Mouse (Mus musculus) stomach, embryonic 16.5 days (tissue): ENCODE measurements at regions not wholly inside any gene's neighbourhood (a gene's known extent, or its start where the extent isn't known, plus 50 kb on each side); places are given as distances from the start of the nearest gene placed in this dataset.

Source experiments
- ATAC-seq: fragments of 200-750 bp; cut with Nextera tagmentation; 2 replicates; pipeline ENCODE4 v1.8.0; 2017; ENCODE audit warnings: moderate number of reproducible peaks, moderate TSS enrichment; ENCODE audit not compliant: insufficient read depth, low FRiP score
- H3K27ac ChIP-seq: fragments of 300-500 bp; sonication (generic); 2 replicates; pipeline ENCODE4 v1.5.1; 2014; ENCODE audit warnings: low read length
- H3K27me3 ChIP-seq: fragments of 300-500 bp; sonication (generic); 2 replicates; pipeline ENCODE4 v1.6.1; 2014; ENCODE audit warnings: low read length, control low read depth, mixed read lengths; ENCODE audit not compliant: control insufficient read depth, insufficient read depth
- H3K36me3 ChIP-seq: fragments of 300-500 bp; sonication (generic); 2 replicates; pipeline ENCODE4 v1.6.1; 2014; ENCODE audit warnings: low read length; ENCODE audit not compliant: control insufficient read depth, insufficient read depth
- H3K4me1 ChIP-seq: fragments of 300-500 bp; sonication (generic); 2 replicates; pipeline ENCODE4 v1.6.1; 2014; ENCODE audit warnings: low read length, control low read depth, mixed read lengths; ENCODE audit not compliant: control insufficient read depth, insufficient read depth
- H3K4me2 ChIP-seq: fragments of 300-500 bp; sonication (generic); 2 replicates; pipeline ENCODE4 v1.6.1; 2014; ENCODE audit warnings: low read depth, low read length, mixed read lengths
- H3K4me3 ChIP-seq: fragments of 300-500 bp; sonication (generic); replicated peaks from 2 replicates; pipeline ENCODE4 v1.5.1; 2014; ENCODE audit warnings: mild to moderate bottlenecking, low read length
- H3K9ac ChIP-seq: fragments of 300-500 bp; sonication (generic); 2 replicates; pipeline ENCODE4 v1.6.1; 2014; ENCODE audit warnings: low read length
- H3K9me3 ChIP-seq: fragments of 300-500 bp; sonication (generic); replicated peaks from 2 replicates; pipeline ENCODE4 v1.6.1; 2016; ENCODE audit warnings: low read length, control low read depth; ENCODE audit not compliant: control insufficient read depth
- WGBS: fragments of 180-500 bp; shearing (Covaris S2); extraction: QIAGEN DNeasy Blood & Tissue Kit; methylation state at CpG from one replicate; pipeline ENCODE4 v1.1.7; 2014; 5-methylcytosine and 5-hydroxymethylcytosine counted together

DNA sequence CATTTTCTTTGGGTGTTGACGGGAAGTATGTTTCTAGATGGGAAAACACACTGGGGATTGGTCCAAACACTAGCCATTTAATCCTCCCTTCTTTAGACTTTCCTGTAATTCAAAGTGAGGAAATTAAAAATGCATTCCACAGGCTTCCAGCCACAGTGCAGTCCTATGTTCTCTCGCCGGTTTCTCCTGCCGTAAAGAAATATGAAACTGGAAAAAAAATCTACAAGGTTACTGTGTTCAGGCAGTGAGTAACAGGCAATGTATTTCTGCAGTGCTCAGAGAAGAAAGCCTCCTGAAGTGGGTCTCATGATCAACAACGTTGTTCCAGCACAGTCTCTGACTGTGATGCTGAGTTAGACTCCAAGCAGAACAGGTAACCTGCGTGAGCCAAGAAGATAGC lies 763.0 kb upstream of the Lrrc6 start:
- whole genome bisulfite sequencing = 60% methylated on average over 6 of the region's 6 CpGs
- no peak for ATAC-seq
- Histone ChIP-seq H3K9me3 (no peaks in the 10 kb centered on the region), H3K27me3 (no peaks in the 10 kb centered on the region), H3K9ac (no peak overlapping the region), H3K27ac (no peak overlapping the region), H3K4me3 (no peak overlapping the region), H3K4me1 (no peaks in the 10 kb centered on the region), H3K36me3 (no peaks in the 10 kb centered on the region), H3K4me2 (no peak overlapping the region)

DNA sequence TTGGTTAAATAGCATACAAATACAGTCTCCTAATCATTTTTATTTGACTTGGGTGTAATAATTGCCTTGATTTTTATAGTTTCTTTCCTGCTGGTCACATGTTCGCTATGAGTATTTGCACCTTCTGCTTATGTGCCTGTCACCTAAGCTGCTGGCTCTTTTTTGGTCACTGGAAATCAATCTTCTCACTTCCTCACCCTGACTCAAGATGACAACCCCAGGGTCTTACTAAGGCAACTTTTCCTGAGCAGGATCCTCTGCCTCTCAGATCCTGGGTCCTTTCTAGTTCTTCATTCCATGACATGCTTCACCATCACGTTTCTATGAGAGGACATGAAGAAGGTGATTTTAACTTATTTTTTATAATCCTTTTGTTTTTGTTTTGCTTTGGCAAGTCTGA lies 762.6 kb upstream of the Lrrc6 start:
- Histone ChIP-seq H3K9me3 (no peaks in the 10 kb centered on the region), H3K4me1 (no peaks in the 10 kb centered on the region), H3K36me3 (no peaks in the 10 kb centered on the region), H3K9ac (no peak overlapping the region), H3K27me3 (no peaks in the 10 kb centered on the region), H3K4me2 (no peak overlapping the region), H3K4me3 (no peak overlapping the region), H3K27ac (no peak overlapping the region)
- WGBS = 64% methylated on average over 2 of the region's 2 CpGs
- no peak for ATAC-seq

- ATAC-seq = no peak
- no peak overlapping the region for H3K27ac ChIP-seq
- H3K4me1 ChIP-seq = no peaks in the 10 kb centered on the region
- no peak overlapping the region for H3K9ac ChIP-seq
- 90% methylated on average over 2 of the region's 2 CpGs for WGBS
- H3K27me3 ChIP-seq = no peaks in the 10 kb centered on the region
- H3K4me2 ChIP-seq = no peak overlapping the region
- H3K9me3 ChIP-seq = no peaks in the 10 kb centered on the region
- H3K36me3 ChIP-seq = no peaks in the 10 kb centered on the region
- H3K4me3 ChIP-seq = no peak overlapping the region
Measured at GRCm38 (mm10) chr15:67262269-67262668, 761.6 kb upstream of the Lrrc6 start.

DNA sequence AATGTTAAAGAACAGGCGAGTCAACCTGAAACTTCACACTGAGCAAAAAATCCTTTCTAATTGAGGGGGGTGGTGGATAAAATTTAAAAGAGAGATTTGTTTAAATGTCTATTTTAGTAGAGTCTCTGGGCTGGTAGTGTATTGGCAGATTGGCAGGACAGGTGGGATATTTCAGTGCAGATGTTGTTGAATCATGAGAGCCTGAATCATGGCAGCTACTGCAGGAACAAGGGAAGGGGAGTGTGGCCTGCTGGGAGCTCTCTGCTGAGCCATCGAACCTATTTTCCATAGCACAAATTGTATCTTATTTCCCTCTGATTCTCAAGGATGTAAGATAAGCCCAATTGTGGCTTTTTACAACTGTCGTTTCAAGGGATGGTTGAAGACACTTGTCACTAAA lies 760.0 kb upstream of the Lrrc6 start:
- no peaks in the 10 kb centered on the region for H3K4me1 ChIP-seq
- no peak overlapping the region for H3K27ac ChIP-seq
- ATAC-seq = no peak
- H3K4me3 ChIP-seq = no peak overlapping the region
- no peaks in the 10 kb centered on the region for H3K9me3 ChIP-seq
- H3K9ac ChIP-seq = no peak overlapping the region
- no peaks in the 10 kb centered on the region for H3K36me3 ChIP-seq
- no peaks in the 10 kb centered on the region for H3K27me3 ChIP-seq
- WGBS = 78% methylated on average over 3 of the region's 3 CpGs
- no peak overlapping the region for H3K4me2 ChIP-seq

DNA sequence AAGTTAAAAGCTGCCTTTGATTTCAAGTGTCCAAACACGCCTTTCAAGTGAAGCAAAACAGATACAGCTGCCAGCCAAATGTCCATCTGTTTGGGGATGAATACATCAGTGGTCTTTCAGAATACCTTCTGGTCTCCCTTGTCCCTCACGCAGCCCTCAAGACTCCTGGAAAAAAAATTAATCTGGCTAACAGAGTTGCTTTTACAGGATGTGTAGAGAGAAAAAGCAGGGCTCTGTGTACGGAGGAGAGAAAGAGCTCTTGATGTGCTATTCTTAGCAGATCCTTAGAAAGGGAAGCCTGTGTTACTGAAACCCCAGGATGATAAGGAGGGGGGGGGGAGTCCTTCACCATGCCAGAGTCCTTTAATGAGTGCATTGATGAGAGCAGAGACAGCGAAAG lies 748.4 kb upstream of the Lrrc6 start:
- H3K27ac ChIP-seq = no peak overlapping the region
- 0 out of 2 replicates have a peak, but pooled peaks cover 3% of the 10 kb centered on the region for H3K4me1 ChIP-seq
- H3K4me2 ChIP-seq = no peak overlapping the region
- ATAC-seq = no peak
- H3K27me3 ChIP-seq = no peaks in the 10 kb centered on the region
- no peaks in the 10 kb centered on the region for H3K9me3 ChIP-seq
- H3K9ac ChIP-seq = no peak overlapping the region
- H3K36me3 ChIP-seq = no peaks in the 10 kb centered on the region
- H3K4me3 ChIP-seq = no peak overlapping the region
- WGBS = 40% methylated on average over 4 of the region's 4 CpGs

- H3K4me2 ChIP-seq = no peak overlapping the region
- 0 out of 2 replicates have a peak, but pooled peaks cover 3% of the 10 kb centered on the region for H3K4me1 ChIP-seq
- no peaks in the 10 kb centered on the region for H3K36me3 ChIP-seq
- no peak overlapping the region for H3K4me3 ChIP-seq
- no peaks in the 10 kb centered on the region for H3K9me3 ChIP-seq
- H3K9ac ChIP-seq = no peak overlapping the region
- no peaks in the 10 kb centered on the region for H3K27me3 ChIP-seq
- H3K27ac ChIP-seq = no peak overlapping the region
- ATAC-seq = no peak
Measured at GRCm38 (mm10) chr15:67248471-67248870, 747.8 kb upstream of the Lrrc6 start.

DNA sequence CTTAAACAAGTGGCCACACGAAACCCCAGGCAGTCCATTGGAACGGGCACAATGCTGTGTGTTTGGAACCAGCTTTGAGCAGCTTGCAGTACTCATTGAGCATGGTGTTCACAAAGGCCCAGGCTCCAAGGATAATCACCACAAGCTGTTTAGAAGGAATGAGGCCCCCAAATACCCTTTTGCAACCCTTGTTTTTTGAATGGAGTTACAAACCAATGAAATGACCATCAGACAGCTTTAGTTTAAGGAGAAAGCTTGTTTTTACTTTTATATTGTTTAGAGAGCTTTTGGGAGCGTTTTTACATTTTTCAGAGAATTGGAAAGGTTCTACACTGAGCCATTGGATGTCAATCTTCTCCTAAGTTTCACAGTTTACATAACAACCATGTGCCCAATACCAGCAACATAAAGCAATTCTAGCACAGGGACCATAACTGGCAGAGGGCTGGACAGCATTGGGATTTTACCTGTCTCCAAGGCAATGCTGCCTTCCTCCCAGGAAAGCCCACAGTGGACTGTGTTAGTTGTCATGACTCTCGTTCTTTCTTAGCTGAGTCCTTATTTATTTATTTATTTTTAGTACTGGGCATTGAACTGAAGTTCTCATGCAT lies 745.1 kb upstream of the Lrrc6 start:
- no peak overlapping the region for H3K9ac ChIP-seq
- no peak for ATAC-seq
- WGBS = 73% methylated on average over 4 of the region's 4 CpGs
- H3K4me3 ChIP-seq = no peak overlapping the region
- no peaks in the 10 kb centered on the region for H3K9me3 ChIP-seq
- H3K4me2 ChIP-seq = no peak overlapping the region
- H3K36me3 ChIP-seq = no peaks in the 10 kb centered on the region
- no peak overlapping the region for H3K27ac ChIP-seq
- H3K4me1 ChIP-seq = 0 out of 2 replicates have a peak, but pooled peaks cover 3% of the 10 kb centered on the region
- H3K27me3 ChIP-seq = no peaks in the 10 kb centered on the region

DNA sequence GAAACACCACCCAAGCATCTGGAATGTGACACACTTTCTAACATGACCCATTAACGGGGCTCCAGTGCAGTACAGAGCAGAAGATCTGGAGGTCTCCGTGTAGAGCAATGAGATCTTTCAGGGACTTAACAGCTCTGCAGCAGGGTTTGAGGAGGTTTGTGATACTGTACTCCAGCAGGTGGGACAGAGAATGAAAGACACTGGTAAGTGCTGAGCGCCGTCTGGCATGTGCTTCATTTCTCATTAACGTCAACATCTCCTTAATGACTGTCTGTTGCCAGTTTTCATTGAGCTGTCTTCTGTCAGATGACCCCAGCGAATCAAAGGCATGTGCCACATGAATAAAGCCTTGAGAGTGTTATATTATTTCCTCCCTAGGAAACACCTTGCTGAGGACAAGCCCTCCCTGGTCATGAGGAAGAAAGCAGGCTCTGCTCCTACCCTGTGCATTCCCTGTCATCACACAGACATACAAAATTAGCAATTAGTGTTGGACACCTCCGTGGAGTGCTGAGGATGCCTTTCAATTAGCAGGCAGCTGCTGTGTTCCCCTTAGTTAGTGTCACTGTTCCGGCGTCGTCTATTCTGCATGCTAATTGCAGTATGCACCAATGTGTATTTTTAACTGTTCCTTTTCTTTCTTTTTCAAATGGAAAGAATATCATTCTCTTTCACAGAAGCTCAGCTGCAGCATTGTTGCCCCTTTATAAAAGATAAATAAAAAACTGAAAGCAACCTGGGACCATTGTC lies 744.4 kb upstream of the Lrrc6 start:
- no peaks in the 10 kb centered on the region for H3K36me3 ChIP-seq
- 63% methylated on average over 10 of the region's 10 CpGs for WGBS
- H3K9ac ChIP-seq = no peak overlapping the region

DNA sequence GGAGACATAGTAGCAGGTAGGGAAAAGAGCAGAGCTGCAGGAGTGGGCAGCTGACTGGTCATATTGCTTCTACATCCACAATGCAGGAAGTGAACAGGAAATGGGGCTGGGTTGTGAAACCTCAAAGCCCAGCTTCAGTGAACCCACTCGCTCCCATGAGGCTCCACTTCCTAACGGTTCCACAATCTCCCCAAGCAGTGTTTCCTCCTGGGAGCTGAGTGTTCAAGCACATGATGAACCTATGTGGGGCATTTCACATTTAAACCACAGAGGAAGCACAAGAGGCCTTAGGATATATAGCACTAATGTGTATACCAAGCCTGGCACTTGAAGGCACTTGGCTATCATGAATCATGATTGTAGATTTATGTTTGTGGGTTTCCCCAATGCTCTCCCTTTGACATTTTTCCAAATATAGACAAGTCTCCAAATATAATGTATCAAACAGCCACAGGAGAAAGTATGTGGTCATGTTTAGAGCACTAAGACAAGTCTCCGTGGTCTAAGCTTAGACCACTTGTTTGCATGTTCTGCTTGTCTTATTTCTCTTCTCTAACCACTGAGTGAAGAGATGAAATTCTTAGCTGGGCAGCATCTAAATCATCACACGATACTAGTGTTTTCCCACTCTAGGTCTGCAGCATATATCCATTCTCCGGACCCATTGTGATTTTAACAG lies 734.5 kb upstream of the Lrrc6 start:
- H3K9me3 ChIP-seq = no peaks in the 10 kb centered on the region
- WGBS = 68% methylated on average over 5 of the region's 5 CpGs
- no peak for ATAC-seq

More for the DNA sequence above, 744.4 kb upstream of the Lrrc6 start:
- Histone ChIP-seq H3K4me3 (no peak overlapping the region), H3K4me1 (no peaks in the 10 kb centered on the region), H3K4me2 (no peak overlapping the region), H3K27ac (no peak overlapping the region), H3K27me3 (no peaks in the 10 kb centered on the region), H3K9me3 (no peaks in the 10 kb centered on the region)
- no peak for ATAC-seq

More for the DNA sequence above, 734.5 kb upstream of the Lrrc6 start:
- Histone ChIP-seq H3K4me2 (no peak overlapping the region), H3K27me3 (no peaks in the 10 kb centered on the region), H3K4me1 (no peaks in the 10 kb centered on the region), H3K27ac (no peak overlapping the region), H3K36me3 (no peaks in the 10 kb centered on the region), H3K4me3 (no peak overlapping the region), H3K9ac (no peak overlapping the region)
